In the genomic region with DNA sequence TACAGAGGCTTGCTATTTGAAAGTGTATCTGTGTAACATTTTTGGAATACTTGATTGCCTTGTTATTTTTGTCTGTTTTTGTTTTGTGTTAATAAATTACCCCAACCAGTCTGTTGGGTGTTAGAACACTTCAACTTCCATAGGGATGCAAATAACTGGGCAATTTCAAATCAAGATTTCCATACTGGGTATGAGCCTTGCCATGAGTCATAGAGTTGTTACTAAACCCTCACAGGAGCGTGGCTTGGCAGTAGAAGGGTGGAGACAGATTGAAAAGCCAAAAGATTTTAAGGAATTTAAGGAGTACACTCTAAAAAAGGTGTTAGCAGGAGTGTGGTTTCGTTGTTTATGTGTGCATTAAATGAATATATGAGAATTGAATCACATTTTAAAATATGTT, we compare ENCODE assay signal across 22 mouse cellular contexts. TPM values are rescaled to one million over a fixed set of nuclear protein-coding genes. Genes with fewer than 3 reads are reported as not detected.
A peak's percentile ranks its signal among the peaks of the same experiment; 100 is the strongest.
DNase-seq lines count a peak whose midpoint lies in the region; ATAC-seq and TF ChIP-seq lines count a peak whose summit lies in the region.
"Had no signal": no experiment of that assay in that cellular context is flagged by ENCODE, and none has a peak within 500 bp of the region (broad histone marks: within the 10 kb centered on the region; RNA-seq: fewer than 3 reads in every experiment).

No protein-coding gene starts in this region.

- no peaks in the 10 kb centered on the region for H3K27me3 ChIP-seq in limb, embryonic 14.5 days (ENCODE audit: control insufficient read depth, insufficient read depth, low read length)
- H3K27me3 ChIP-seq in limb, embryonic 10.5 days (ENCODE audit: low read depth, poor library complexity, severe bottlenecking) = no peaks in the 10 kb centered on the region
- H3K27me3 ChIP-seq in midbrain, postnatal 0 days (ENCODE audit: insufficient read depth, low read length) = no peaks in the 10 kb centered on the region
- H3K27me3 ChIP-seq: embryonic facial prominence, embryonic 13.5 days; forebrain, embryonic 15.5 days had no signal

- WGBS in limb, embryonic 14.5 days = 46% methylated on average over 2 of the region's 2 CpGs
- 75% methylated on average over 2 of the region's 2 CpGs for WGBS in limb, embryonic 10.5 days
- WGBS in midbrain, postnatal 0 days = 80% methylated on average over 2 of the region's 2 CpGs

- DNase-seq in frontal cortex, postnatal 36 days (ENCODE audit: low spot score in 2 of 2) = no peak
- peak; percentile 19 for DNase-seq in limb, embryonic 14.5 days (ENCODE audit: low spot score)
- DNase-seq in limb, embryonic 10.5 days (ENCODE audit: low spot score) = no peak
- peak; percentile 61 for DNase-seq in Muller cell, postnatal 12 days (ENCODE audit: inconsistent ontology term)
- peak; percentile 71 for DNase-seq in fibroblast of lung, adult 2 months (ENCODE audit: low read depth)
- no peak for DNase-seq in midbrain, postnatal 0 days (ENCODE audit: low spot score)
- DNase-seq: adrenal gland, postnatal 10 days; cerebellum, adult 18-20 months; cerebellum, adult 9-11 months; cerebellum, postnatal 36 days; gastrocnemius, postnatal 36 days; heart, adult 18-20 months; heart, postnatal 36 days; kidney, adult 11 months had no signal

- TF ChIP-seq POLR2A in limb, embryonic 14.5 days (IDR thresholded peaks at IDR 0.05; ENCODE audit: borderline replicate concordance, extremely low read depth, insufficient read depth, insufficient read length) = no peak

- H3K36me3 ChIP-seq in limb, embryonic 14.5 days (ENCODE audit: control insufficient read depth, insufficient read depth, low read length) = no peaks in the 10 kb centered on the region; the same call in 1 of the 2 replicates
- H3K36me3 ChIP-seq in limb, embryonic 10.5 days = peaks cover 4% of the 10 kb centered on the region; the same call in 1 of the 2 replicates
- H3K36me3 ChIP-seq in midbrain, postnatal 0 days (ENCODE audit: insufficient read depth, low read length) = peaks cover 2% of the 10 kb centered on the region; the same call in 1 of the 2 replicates
- H3K36me3 ChIP-seq: embryonic facial prominence, embryonic 13.5 days had no signal

- no peaks in the 10 kb centered on the region for H3K4me1 ChIP-seq in limb, embryonic 14.5 days (ENCODE audit: control insufficient read depth, insufficient read depth, low read length)
- H3K4me1 ChIP-seq in limb, embryonic 10.5 days = no peaks in the 10 kb centered on the region
- H3K4me1 ChIP-seq in midbrain, postnatal 0 days (ENCODE audit: insufficient read depth, low read length) = no peaks in the 10 kb centered on the region
- H3K4me1 ChIP-seq: embryonic facial prominence, embryonic 13.5 days; forebrain, embryonic 10.5 days; forebrain, embryonic 15.5 days had no signal

- TF ChIP-seq CTCF in midbrain, postnatal 0 days (IDR thresholded peaks at IDR 0.05) = no peak

- H3K27ac ChIP-seq in limb, embryonic 14.5 days (replicated peaks; ENCODE audit: low read depth, low read length) = no peak overlapping the region
- no peak overlapping the region for H3K27ac ChIP-seq in limb, embryonic 10.5 days
- no peak overlapping the region for H3K27ac ChIP-seq in midbrain, postnatal 0 days (ENCODE audit: low read depth, low read length)
- H3K27ac ChIP-seq: embryonic facial prominence, embryonic 13.5 days; forebrain, embryonic 10.5 days; forebrain, embryonic 15.5 days; hindbrain, postnatal 0 days had no signal

- peak; percentile 79 for ATAC-seq in frontal cortex, adult (ENCODE audit: low TSS enrichment)
- ATAC-seq in limb, embryonic 14.5 days (ENCODE audit: low FRiP score, low read depth) = no peak
- ATAC-seq in midbrain, postnatal 0 days (ENCODE audit: low FRiP score) = no peak
- no peak for ATAC-seq in CD4-positive, CD25-positive, alpha-beta regulatory T cell, adult 4 months
- ATAC-seq: forebrain, embryonic 15.5 days; hindbrain, postnatal 0 days had no signal

- H3K9me3 ChIP-seq in limb, embryonic 14.5 days (ENCODE audit: control insufficient read depth, low read length) = peaks cover 2% of the 10 kb centered on the region; the same call in 1 of the 2 replicates
- no peaks in the 10 kb centered on the region for H3K9me3 ChIP-seq in limb, embryonic 10.5 days (replicated peaks)
- H3K9me3 ChIP-seq in midbrain, postnatal 0 days (ENCODE audit: low read length) = no peaks in the 10 kb centered on the region
- H3K9me3 ChIP-seq: embryonic facial prominence, embryonic 13.5 days; forebrain, embryonic 15.5 days had no signal

- H3K4me2 ChIP-seq in limb, embryonic 14.5 days (replicated peaks; ENCODE audit: low read depth, low read length, severe bottlenecking) = no peak overlapping the region
- no peak overlapping the region for H3K4me2 ChIP-seq in midbrain, postnatal 0 days (ENCODE audit: low read depth, low read length, poor library complexity, severe bottlenecking)
- H3K4me2 ChIP-seq: embryonic facial prominence, embryonic 13.5 days; forebrain, embryonic 15.5 days; heart, embryonic 11.5 days had no signal

- no peak overlapping the region for H3K4me3 ChIP-seq in limb, embryonic 14.5 days (replicated peaks; ENCODE audit: low read length)
- H3K4me3 ChIP-seq in limb, embryonic 10.5 days = no peak overlapping the region
- H3K4me3 ChIP-seq in midbrain, postnatal 0 days (ENCODE audit: low read depth, low read length) = no peak overlapping the region
- H3K4me3 ChIP-seq: embryonic facial prominence, embryonic 13.5 days; forebrain, embryonic 10.5 days; forebrain, embryonic 15.5 days had no signal

- no peak overlapping the region for H3K9ac ChIP-seq in limb, embryonic 14.5 days (ENCODE audit: low read depth, low read length, severe bottlenecking)
- H3K9ac ChIP-seq in midbrain, postnatal 0 days (replicated peaks; ENCODE audit: low read length, poor library complexity, severe bottlenecking) = no peak overlapping the region
- H3K9ac ChIP-seq: embryonic facial prominence, embryonic 13.5 days; forebrain, embryonic 15.5 days had no signal

RNA-seq across cellular contexts. Expression of gene Slc38a9, which starts 22.8 kb away (rescaled TPM):
- polyA plus RNA-seq in limb, embryonic 14.5 days (2012; rRNA removed) = 17.8 and 18.5 TPM in 2 replicates
- 16.3 and 18.3 TPM in 2 replicates for polyA plus RNA-seq in limb, embryonic 14.5 days (2014; fragmentation: Nextera tagmentation; extraction: Ambion mirVana)
- polyA plus RNA-seq in limb, embryonic 10.5 days (2016; fragmentation: Nextera tagmentation; extraction: Ambion mirVana) = 9.6 and 12.8 TPM in 2 replicates
- 12.1 and 14.4 TPM in 2 replicates for total RNA-seq in midbrain, postnatal 0 days (2014; rRNA removed)
- polyA plus RNA-seq in midbrain, postnatal 0 days (2015; fragmentation: Nextera tagmentation; extraction: Ambion mirVana) = 8.6 and 10.8 TPM in 2 replicates
- 10 to 100 TPM; 32.2 to 32.9 TPM for polyA plus RNA-seq in CD4-positive, CD25-positive, alpha-beta regulatory T cell, adult 4 months (2017; shearing (Covaris generic))

RNA-seq across cellular contexts. Expression of gene Ddx4, which starts 31.0 kb away (rescaled TPM):
- 0.56 and 0.73 TPM in 2 replicates for polyA plus RNA-seq in limb, embryonic 14.5 days (2012; rRNA removed)
- 0.48 and 0.96 TPM in 2 replicates for polyA plus RNA-seq in limb, embryonic 14.5 days (2014; fragmentation: Nextera tagmentation; extraction: Ambion mirVana)
- 0.29 and 0.33 TPM in 2 replicates for polyA plus RNA-seq in limb, embryonic 10.5 days (2016; fragmentation: Nextera tagmentation; extraction: Ambion mirVana)
- 0.11 and 0.33 TPM in 2 replicates for total RNA-seq in midbrain, postnatal 0 days (2014; rRNA removed)
- 0.23 and 0.59 TPM in 2 replicates for polyA plus RNA-seq in midbrain, postnatal 0 days (2015; fragmentation: Nextera tagmentation; extraction: Ambion mirVana)
- not detected for polyA plus RNA-seq in CD4-positive, CD25-positive, alpha-beta regulatory T cell, adult 4 months (2017; shearing (Covaris generic))
- total RNA-seq: gastrocnemius, adult 18-20 months; gastrocnemius, postnatal 36 days had no signal

Comparison
In these comparisons a context has a peak if more than half of its experiments do, and no peak if none do; other contexts are left out.
1. DNase-seq: peak in limb, embryonic 14.5 days (single experiment), Muller cell, postnatal 12 days (single experiment) and fibroblast of lung, adult 2 months (single experiment); none in frontal cortex, postnatal 36 days (0 of 2), limb, embryonic 10.5 days (single experiment) and midbrain, postnatal 0 days (single experiment).